Mouse (Mus musculus) erythroblast, embryonic 14.5 days (primary cell): ENCODE data around the gene Borcs6.

Experiments
- GATA1 ChIP-seq: IDR thresholded peaks from 2 replicates; pipeline ENCODE4 v1.6.1; 2012; ENCODE audit warnings: low read length, inconsistent platforms, mixed read lengths
- TAL1 ChIP-seq: IDR thresholded peaks from 3 replicates; pipeline ENCODE4 v1.6.1; 2012; ENCODE audit warnings: low read length, inconsistent platforms, mixed read lengths

- TF ChIP-seq GATA1 (no peak), TAL1 (no peak)
These were observed 30.7 kb upstream of the Borcs6 start for GRCm38 (mm10) chr11:69028805-69029204.
